8 mouse cellular contexts compared by ENCODE assay signal in the genomic region with DNA sequence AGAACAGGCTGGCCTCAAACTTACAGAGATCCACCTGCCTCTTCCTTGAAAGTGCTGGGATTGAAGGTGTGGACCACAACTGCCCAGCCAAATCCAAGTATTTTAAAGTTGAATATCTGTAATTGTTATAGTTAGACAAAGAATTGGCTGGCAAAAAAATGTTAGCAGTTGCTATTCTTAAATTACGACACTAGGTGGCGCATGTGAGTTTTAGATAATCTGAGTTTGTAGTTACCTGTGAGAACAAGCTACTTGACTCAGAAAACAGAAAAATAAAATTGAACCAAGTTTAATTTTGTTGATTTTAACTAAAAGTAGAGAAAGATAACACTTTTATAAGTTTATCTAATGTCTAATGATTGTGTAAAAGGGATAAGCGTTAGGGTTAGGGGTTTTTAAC.
DNase-seq lines count a peak whose midpoint lies in the region; ATAC-seq and TF ChIP-seq lines count a peak whose summit lies in the region.
"Had no signal": no experiment of that assay in that cellular context is flagged by ENCODE, and none has a peak within 500 bp of the region (broad histone marks: within the 10 kb centered on the region; RNA-seq: fewer than 3 reads in every experiment).

No protein-coding gene starts in this region.

- TF ChIP-seq POLR2A in kidney, adult 2 months (IDR thresholded peaks at IDR 0.05; ENCODE audit: low read depth, low read length), result no peak

- H3K27me3 ChIP-seq in kidney, adult 2 months (replicated peaks; ENCODE audit: control insufficient read depth, insufficient read depth, low read length), result no peaks in the 10 kb centered on the region
- peaks cover 17% of the 10 kb centered on the region; the same call in 1 of the 2 replicates for H3K27me3 ChIP-seq in E14TG2a.4 (ENCODE audit: insufficient read depth, low read length)

- no peak overlapping the region for H3K4me3 ChIP-seq in kidney, adult 2 months (ENCODE audit: insufficient read depth, low read depth, low read length)
- H3K4me3 ChIP-seq in E14TG2a.4 (replicated peaks; ENCODE audit: low read length), result no peak overlapping the region
- H3K4me3 ChIP-seq: limb, embryonic 12.5 days had no signal

- no peak overlapping the region for H3K27ac ChIP-seq in kidney, adult 2 months (ENCODE audit: insufficient read depth, low read depth, low read length)
- H3K27ac ChIP-seq: limb, embryonic 12.5 days had no signal

- peak; percentile 19 for DNase-seq in kidney, adult 2 months
- DNase-seq in kidney, adult 18-20 months, result no peak
- peak; percentile 41 for DNase-seq in A20 (ENCODE audit: low read depth, low spot score)
- DNase-seq in forelimb bud, embryonic 11.5 days (ENCODE audit: low read depth, low spot score), result peak; percentile 31
- DNase-seq in thymus, adult 18-20 months, result no peak

- WGBS in kidney, adult 2 months, result 11% methylated on average over 3 of the region's 3 CpGs

- 0 out of 2 replicates have a peak, but pooled peaks have one; percentile 12 for TF ChIP-seq CTCF in kidney, adult 2 months (conservative IDR thresholded peaks at IDR 0.05; ENCODE audit: insufficient read depth, insufficient read length, low read depth, low read length)
- TF ChIP-seq CTCF in E14TG2a.4 (conservative IDR thresholded peaks at IDR 0.05; ENCODE audit: low read length), result peak; percentile 89

- no peak for ATAC-seq in granulocyte monocyte progenitor cell, adult 5-6 weeks (replicated peaks; ENCODE audit: poor library complexity, severe bottlenecking)

- no peaks in the 10 kb centered on the region for H3K4me1 ChIP-seq in kidney, adult 2 months (ENCODE audit: control insufficient read depth, insufficient read depth, low read length)
- H3K4me1 ChIP-seq in E14TG2a.4 (replicated peaks; ENCODE audit: low read depth, low read length), result peaks cover 11% of the 10 kb centered on the region; the same call in 1 of the 2 replicates

- no peaks in the 10 kb centered on the region for H3K36me3 ChIP-seq in kidney, adult 2 months (ENCODE audit: control insufficient read depth, insufficient read depth, low read length)
- H3K36me3 ChIP-seq in E14TG2a.4 (ENCODE audit: insufficient read depth, low read length), result no peaks in the 10 kb centered on the region
- H3K36me3 ChIP-seq: limb, embryonic 12.5 days had no signal

- no peaks in the 10 kb centered on the region for H3K9me3 ChIP-seq in E14TG2a.4 (ENCODE audit: low read length)
- H3K9me3 ChIP-seq: limb, embryonic 12.5 days had no signal

Comparison
In these comparisons a context has a peak if more than half of its experiments do, and no peak if none do; other contexts are left out.
1. DNase-seq: peak in kidney, adult 2 months (single experiment), A20 (single experiment) and forelimb bud, embryonic 11.5 days (single experiment); none in kidney, adult 18-20 months (single experiment) and thymus, adult 18-20 months (0 of 2).